Mouse (Mus musculus): Measurements from ENCODE around the gene Astl. TPM values are rescaled to one million over a fixed set of nuclear protein-coding genes. Genes with fewer than 3 reads are reported as not detected.

Gene Astl
- polyA plus RNA-seq, 1 experiment, result 0.01 TPM

GRCm38 (mm10) chr2:127346334-127346733 is 7.9 kb downstream of the Astl start:
- Histone ChIP-seq H3ac (ENCODE audit: control insufficient read depth, insufficient read length) (no peak overlapping the region), H3K4me3 (no peak overlapping the region), H3K79me2 (ENCODE audit: control insufficient read depth, insufficient read depth) (no peaks in the 10 kb centered on the region), H3K27me3 (ENCODE audit: control insufficient read depth, insufficient read depth, insufficient read length) (peaks cover 12% of the 10 kb centered on the region), H3K36me3 (ENCODE audit: control insufficient read depth, insufficient read depth) (no peaks in the 10 kb centered on the region), H3K4me2 (ENCODE audit: low read depth) (no peak overlapping the region)
- TF ChIP-seq TCF3 (IDR thresholded peaks at IDR 0.05; ENCODE audit: insufficient read length, low read depth) (no peak), CEBPB (IDR thresholded peaks at IDR 0.05; ENCODE audit: insufficient read depth, poor library complexity, severe bottlenecking) (no peak), MAX (IDR thresholded peaks at IDR 0.05; ENCODE audit: low read depth) (no peak), E2F4 (IDR thresholded peaks at IDR 0.05; ENCODE audit: insufficient read depth) (no peak), POLR2AphosphoS2 (IDR thresholded peaks at IDR 0.05; ENCODE audit: insufficient read length, low read depth) (no peak), SRF (IDR thresholded peaks at IDR 0.05; ENCODE audit: control insufficient read depth, insufficient read length, low read depth) (no peak), MYOG (IDR thresholded peaks at IDR 0.05; ENCODE audit: control insufficient read depth in 1 of 3, insufficient read depth in 1 of 3, insufficient read length in 2 of 3, low read depth in 2 of 3) (no peak), MYOD1 (IDR thresholded peaks at IDR 0.05; ENCODE audit: control insufficient read depth in 1 of 3, insufficient read length in 2 of 3, low read depth in 2 of 3) (no peak), TCF12 (IDR thresholded peaks at IDR 0.05; ENCODE audit: insufficient read depth, poor library complexity, severe bottlenecking) (no peak), REST (IDR thresholded peaks at IDR 0.05; ENCODE audit: insufficient read depth, insufficient read length) (no peak), USF1 (IDR thresholded peaks at IDR 0.05; ENCODE audit: low read depth) (no peak), POLR2A (IDR thresholded peaks at IDR 0.05; ENCODE audit: insufficient read length, low read depth) (no peak)

DNA sequence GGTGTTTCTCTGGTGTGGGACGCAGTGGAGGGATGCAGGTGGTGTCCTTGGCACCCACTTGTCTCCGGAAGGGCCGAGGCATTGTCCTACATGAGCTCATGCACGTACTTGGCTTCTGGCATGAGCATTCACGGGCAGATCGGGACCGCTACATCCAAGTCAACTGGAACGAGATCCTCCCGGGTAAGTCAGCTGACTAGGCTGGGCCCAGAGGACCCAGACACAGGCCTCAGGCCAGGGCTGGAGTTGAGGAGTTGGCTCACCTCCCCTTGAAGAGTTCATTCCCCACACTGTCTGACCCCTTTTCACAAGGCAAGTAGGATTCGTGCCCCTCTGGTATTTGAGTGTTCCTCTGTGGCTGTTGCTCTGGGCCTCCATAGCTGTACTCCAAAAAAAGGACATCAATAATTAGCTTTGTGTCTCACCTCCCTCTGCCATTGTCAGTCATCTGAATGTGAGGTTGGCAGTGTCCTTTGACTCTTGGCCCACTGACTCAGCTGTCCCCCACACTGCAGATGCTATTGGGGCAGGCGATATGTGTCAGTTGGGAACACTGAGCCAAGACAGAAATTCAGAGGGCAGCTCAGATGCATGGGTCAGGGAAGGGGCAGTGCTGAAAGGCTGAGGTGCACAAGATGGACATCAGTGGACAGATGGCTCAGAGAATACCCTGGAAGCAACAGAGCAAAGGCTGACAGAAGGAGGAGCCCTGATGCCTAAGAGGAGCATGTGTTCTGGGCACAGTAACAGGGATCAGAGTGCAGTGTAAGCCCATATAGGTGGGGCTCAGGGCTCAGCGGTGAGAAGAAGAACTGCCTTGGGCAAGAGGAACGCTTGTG is 8.9 kb downstream of the Astl start:
- no peaks in the 10 kb centered on the region for H3K79me2 ChIP-seq (ENCODE audit: control insufficient read depth, insufficient read depth)
- no peaks in the 10 kb centered on the region for H3K36me3 ChIP-seq (ENCODE audit: control insufficient read depth, insufficient read depth)
- no peak overlapping the region for H3K4me3 ChIP-seq
- H3ac ChIP-seq (ENCODE audit: control insufficient read depth, insufficient read length), result no peak overlapping the region
- H3K27me3 ChIP-seq (ENCODE audit: control insufficient read depth, insufficient read depth, insufficient read length), result peaks cover 12% of the 10 kb centered on the region
- TF ChIP-seq REST (IDR thresholded peaks at IDR 0.05; ENCODE audit: insufficient read depth, insufficient read length), result no peak
- TF ChIP-seq USF1 (IDR thresholded peaks at IDR 0.05; ENCODE audit: low read depth), result no peak
- no peak for TF ChIP-seq MAX (IDR thresholded peaks at IDR 0.05; ENCODE audit: low read depth)
- TF ChIP-seq CEBPB (IDR thresholded peaks at IDR 0.05; ENCODE audit: insufficient read depth, poor library complexity, severe bottlenecking), result no peak
- no peak overlapping the region for H3K4me2 ChIP-seq (ENCODE audit: low read depth)

GRCm38 (mm10) chr2:127353881-127354280 is 15.4 kb downstream of the Astl start:
- no peak overlapping the region for H3K4me2 ChIP-seq (ENCODE audit: low read depth)
- H3K4me3 ChIP-seq, result no peak overlapping the region
- no peak for TF ChIP-seq E2F4 (IDR thresholded peaks at IDR 0.05; ENCODE audit: insufficient read depth)
- no peak for TF ChIP-seq POLR2AphosphoS2 (IDR thresholded peaks at IDR 0.05; ENCODE audit: insufficient read length, low read depth)
- TF ChIP-seq SRF (IDR thresholded peaks at IDR 0.05; ENCODE audit: control insufficient read depth, insufficient read length, low read depth), result no peak
- no peak for TF ChIP-seq USF1 (IDR thresholded peaks at IDR 0.05; ENCODE audit: low read depth)
- TF ChIP-seq TCF12 (IDR thresholded peaks at IDR 0.05; ENCODE audit: insufficient read depth, poor library complexity, severe bottlenecking), result no peak
- no peak for TF ChIP-seq POLR2A (IDR thresholded peaks at IDR 0.05; ENCODE audit: insufficient read length, low read depth)
- no peak for TF ChIP-seq MYOG (IDR thresholded peaks at IDR 0.05; ENCODE audit: control insufficient read depth in 1 of 3, insufficient read depth in 1 of 3, insufficient read length in 2 of 3, low read depth in 2 of 3)
- TF ChIP-seq MYOD1 (IDR thresholded peaks at IDR 0.05; ENCODE audit: control insufficient read depth in 1 of 3, insufficient read length in 2 of 3, low read depth in 2 of 3), result no peak
- no peak for TF ChIP-seq CEBPB (IDR thresholded peaks at IDR 0.05; ENCODE audit: insufficient read depth, poor library complexity, severe bottlenecking)
- H3K36me3 ChIP-seq (ENCODE audit: control insufficient read depth, insufficient read depth), result no peaks in the 10 kb centered on the region
- no peak overlapping the region for H3ac ChIP-seq (ENCODE audit: control insufficient read depth, insufficient read length)
- no peaks in the 10 kb centered on the region for H3K79me2 ChIP-seq (ENCODE audit: control insufficient read depth, insufficient read depth)
- peaks cover 34% of the 10 kb centered on the region for H3K27me3 ChIP-seq (ENCODE audit: control insufficient read depth, insufficient read depth, insufficient read length)

DNA sequence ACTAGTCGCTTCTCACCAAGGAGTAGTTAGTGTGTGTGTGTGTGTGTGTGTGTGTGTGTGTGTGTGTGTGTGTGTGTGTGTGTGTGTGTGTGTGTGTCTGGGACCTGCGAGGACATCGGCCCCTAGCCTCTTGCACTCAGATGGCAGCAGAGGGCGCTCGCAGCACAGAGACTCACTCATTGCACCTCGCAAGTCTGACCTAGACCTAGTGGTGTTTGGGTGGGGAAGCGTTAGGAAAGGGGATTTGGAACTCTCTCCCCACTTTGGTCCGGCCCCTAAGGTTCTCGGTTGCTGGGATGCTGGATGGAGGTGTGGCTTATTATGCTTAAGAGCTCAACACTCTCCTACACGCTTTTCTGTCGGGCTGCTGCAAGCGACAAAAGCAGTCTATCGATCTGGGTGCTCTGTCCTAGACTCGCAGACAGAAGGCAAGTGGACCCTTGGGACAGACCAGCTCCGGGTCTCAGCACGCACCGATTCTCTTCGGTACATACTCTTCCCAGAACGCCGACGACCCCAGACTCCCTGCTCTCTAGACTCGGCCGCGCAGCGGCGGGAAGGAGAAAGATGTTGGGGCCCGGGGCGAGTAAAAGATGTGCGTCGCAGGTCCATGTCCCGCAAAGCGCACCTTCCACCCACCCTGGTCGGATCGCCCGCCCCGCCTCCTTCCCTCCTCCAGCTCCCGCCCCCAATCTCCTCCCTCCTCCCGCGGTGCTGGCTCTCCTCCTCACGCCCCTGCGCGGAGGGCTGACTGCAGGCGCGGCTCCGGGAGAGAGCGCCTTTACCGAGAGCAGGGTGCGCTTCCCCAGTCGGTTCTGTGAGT is 24.2 kb downstream of the Astl start, which contains the start of gene Adra2b:
TSS of gene Adra2b (plus strand) at position 750 of the 823 bp plus-strand sequence.
- no peak within 1 kb of the TSS for H3K4me3 ChIP-seq
- peaks cover 68% of the 10 kb centered on the region for H3K27me3 ChIP-seq (ENCODE audit: control insufficient read depth, insufficient read depth, insufficient read length)
- H3K4me2 ChIP-seq (ENCODE audit: low read depth), result peak within 1 kb of the TSS; percentile 70
- TF ChIP-seq REST (IDR thresholded peaks at IDR 0.05; ENCODE audit: insufficient read depth, insufficient read length) (no peak), SRF (IDR thresholded peaks at IDR 0.05; ENCODE audit: control insufficient read depth, insufficient read length, low read depth) (no peak), POLR2AphosphoS2 (IDR thresholded peaks at IDR 0.05; ENCODE audit: insufficient read length, low read depth) (no peak), E2F4 (IDR thresholded peaks at IDR 0.05; ENCODE audit: insufficient read depth) (no peak), CEBPB (IDR thresholded peaks at IDR 0.05; ENCODE audit: insufficient read depth, poor library complexity, severe bottlenecking) (no peak), TCF3 (IDR thresholded peaks at IDR 0.05; ENCODE audit: insufficient read length, low read depth) (no peak), POLR2A (IDR thresholded peaks at IDR 0.05; ENCODE audit: insufficient read length, low read depth) (no peak), TCF12 (IDR thresholded peaks at IDR 0.05; ENCODE audit: insufficient read depth, poor library complexity, severe bottlenecking) (no peak), MYOG (IDR thresholded peaks at IDR 0.05; ENCODE audit: control insufficient read depth in 1 of 3, insufficient read depth in 1 of 3, insufficient read length in 2 of 3, low read depth in 2 of 3) (no peak), MAX (IDR thresholded peaks at IDR 0.05; ENCODE audit: low read depth) (no peak), MYOD1 (IDR thresholded peaks at IDR 0.05; ENCODE audit: control insufficient read depth in 1 of 3, insufficient read length in 2 of 3, low read depth in 2 of 3) (no peak), USF1 (IDR thresholded peaks at IDR 0.05; ENCODE audit: low read depth) (no peak)
- H3K79me2 ChIP-seq (ENCODE audit: control insufficient read depth, insufficient read depth), result no peaks in the 10 kb centered on the region
- no peak within 1 kb of the TSS for H3ac ChIP-seq (ENCODE audit: control insufficient read depth, insufficient read length)
- no peaks in the 10 kb centered on the region for H3K36me3 ChIP-seq (ENCODE audit: control insufficient read depth, insufficient read depth)
